Mouse (Mus musculus) myocyte (in vitro differentiated cells): ENCODE data around the gene Gm20715.

Experiments
- MYOD1 ChIP-seq, 3 experiments: IDR thresholded peaks; one replicate each; pipeline ENCODE4 v1.6.1; 2011; ENCODE audit warnings: control low read depth in 2 of 3, low read depth in 2 of 3, mild to moderate bottlenecking in 2 of 3, moderate library complexity in 1 of 3; ENCODE audit not compliant: insufficient read length in 2 of 3, control insufficient read depth in 1 of 3
- MYOG ChIP-seq, 3 experiments: IDR thresholded peaks; one replicate each; pipeline ENCODE4 v1.6.1; 2011; ENCODE audit warnings: control low read depth in 2 of 3, low read depth in 2 of 3, mild to moderate bottlenecking in 2 of 3; ENCODE audit not compliant: insufficient read length in 2 of 3, control insufficient read depth in 1 of 3, insufficient read depth in 1 of 3
- POLR2A ChIP-seq: IDR thresholded peaks from one replicate; pipeline ENCODE4 v1.6.1; 2011; ENCODE audit warnings: low read depth, mild to moderate bottlenecking, control low read depth, moderate library complexity; ENCODE audit not compliant: insufficient read length
- POLR2AphosphoS2 ChIP-seq: IDR thresholded peaks from one replicate; pipeline ENCODE4 v1.6.1; 2011; ENCODE audit warnings: low read depth, control low read depth; ENCODE audit not compliant: insufficient read length
- REST ChIP-seq: IDR thresholded peaks from one replicate; pipeline ENCODE4 v1.6.1; 2011; ENCODE audit warnings: mild to moderate bottlenecking, control low read depth, moderate library complexity; ENCODE audit not compliant: insufficient read depth, insufficient read length
- TCF12 ChIP-seq: IDR thresholded peaks from one replicate; pipeline ENCODE4 v1.6.1; 2011; ENCODE audit warnings: mild to moderate bottlenecking, control low read depth; ENCODE audit not compliant: poor library complexity, insufficient read depth, severe bottlenecking

DNA sequence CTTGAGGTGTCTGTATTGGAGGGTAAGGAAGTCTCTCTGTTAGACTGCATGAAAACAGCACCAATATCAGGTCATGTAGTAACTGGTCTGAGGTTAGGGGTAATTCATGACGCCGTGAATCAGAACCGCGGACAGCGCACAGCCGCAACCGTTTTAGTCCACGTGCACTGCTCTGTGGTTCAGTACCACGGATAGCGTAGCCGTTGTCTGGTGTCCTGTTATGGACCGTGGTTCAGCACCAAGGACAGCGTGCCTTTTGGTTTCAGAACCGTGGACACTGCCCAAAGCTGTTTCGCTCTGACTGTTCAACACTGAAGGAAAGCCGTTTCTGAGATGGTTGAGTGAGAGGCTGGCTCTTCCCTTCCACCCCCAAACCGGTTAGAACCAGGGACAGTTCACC is at the start of gene Gm20715:
- TF ChIP-seq POLR2AphosphoS2: no peak
- peak in 2 of 3 experiments; percentile 26 to 74 for TF ChIP-seq MYOG (IDR thresholded peaks at IDR 0.05; ENCODE audit: control insufficient read depth in 1 of 3, insufficient read depth in 1 of 3, insufficient read length in 2 of 3, low read depth in 2 of 3)
- no peak for TF ChIP-seq POLR2A
- TF ChIP-seq TCF12: peak; percentile 18
- peak in 2 of 3 experiments; percentile 19 to 53 for TF ChIP-seq MYOD1 (IDR thresholded peaks at IDR 0.05; ENCODE audit: control insufficient read depth in 1 of 3, insufficient read length in 2 of 3, low read depth in 2 of 3)
- TF ChIP-seq REST: peak; percentile 96
